Mouse (Mus musculus) ES-E14 (cell line): ENCODE data around the gene Nmt1. TPM values are rescaled to one million over a fixed set of nuclear protein-coding genes. Genes with fewer than 3 reads are reported as not detected.
A peak's percentile ranks its signal among the peaks of the same experiment; 100 is the strongest.

Experiments used
- DNase-seq: peaks from one replicate; pipeline ENCODE4 v3.0.0-alpha.2; 2013; ENCODE audit warnings: low read depth, low spot score
- H3K27ac ChIP-seq: 2 replicates; pipeline ENCODE4 v1.5.1; 2012; ENCODE audit warnings: low read depth, mild to moderate bottlenecking, low read length, moderate library complexity, mixed read lengths; ENCODE audit not compliant: poor library complexity, insufficient read depth, severe bottlenecking
- H3K36me3 ChIP-seq: 2 replicates; pipeline ENCODE4 v1.6.1; 2012; ENCODE audit warnings: mild to moderate bottlenecking, low read length, moderate library complexity, mixed read lengths; ENCODE audit not compliant: control insufficient read depth, poor library complexity, insufficient read depth, severe bottlenecking
- H3K4me1 ChIP-seq, 2 experiments: fragments of 150-350 bp in 1 of 2; sonication (generic) in 1 of 2; 2 replicates each; pipeline ENCODE4 v1.6.1; 2012; ENCODE audit warnings: low read length in 2 of 2, mild to moderate bottlenecking in 1 of 2, mixed read lengths in 1 of 2; ENCODE audit not compliant: control insufficient read depth in 2 of 2, insufficient read depth in 2 of 2, poor library complexity in 1 of 2
- H3K4me3 ChIP-seq, 2 experiments: fragments of 150-350 bp in 1 of 2; sonication (generic) in 1 of 2; 2 replicates each; pipeline ENCODE4 v1.5.1; 2012; ENCODE audit warnings: low read length in 2 of 2, low read depth in 1 of 2, mild to moderate bottlenecking in 1 of 2, mixed read lengths in 1 of 2; ENCODE audit not compliant: insufficient read depth in 1 of 2, poor library complexity in 1 of 2, severe bottlenecking in 1 of 2
- H3K9ac ChIP-seq: 2 replicates; pipeline ENCODE4 v1.6.1; 2012; ENCODE audit warnings: low read depth, mild to moderate bottlenecking, low read length, mixed read lengths; ENCODE audit not compliant: poor library complexity, insufficient read depth, severe bottlenecking
- H3K9me3 ChIP-seq: fragments of 150-350 bp; sonication (generic); 2 replicates; pipeline ENCODE4 v1.6.1; 2012; ENCODE audit warnings: low read depth, mild to moderate bottlenecking, low read length; ENCODE audit not compliant: control insufficient read depth, insufficient read depth
- CHD2 ChIP-seq: IDR thresholded peaks from 2 replicates; pipeline ENCODE4 v1.6.1; 2014; ENCODE audit warnings: mild to moderate bottlenecking, low read depth, low read length, inconsistent platforms
- HCFC1 ChIP-seq: IDR thresholded peaks from 2 replicates; pipeline ENCODE4 v1.6.1; 2012; ENCODE audit warnings: low read length, inconsistent platforms, borderline replicate concordance; ENCODE audit not compliant: insufficient read depth
- MAFK ChIP-seq: IDR thresholded peaks from 2 replicates; pipeline ENCODE4 v1.6.1; 2014; ENCODE audit warnings: mild to moderate bottlenecking, low read depth, low read length, inconsistent platforms; ENCODE audit not compliant: insufficient read depth
- ZC3H11A ChIP-seq: IDR thresholded peaks from 2 replicates; pipeline ENCODE4 v1.6.1; 2012; ENCODE audit warnings: low read depth, mild to moderate bottlenecking, inconsistent platforms, low read length, borderline replicate concordance
- ZNF384 ChIP-seq: IDR thresholded peaks from 2 replicates; pipeline ENCODE4 v1.6.1; 2012; ENCODE audit warnings: low read depth, low read length, inconsistent platforms
- in situ Hi-C, 2 experiments: fragments of 600-800 bp; cut with MboI; formaldehyde crosslinking; loops; one replicate each; pipeline ENCODE4 v1.15.1; 2025; ENCODE audit warnings: low sequenced_read_pairs in 2 of 2, inconsistent platforms in 1 of 2; ENCODE audit not compliant: unreplicated experiment in 2 of 2
- total RNA-seq: library from RNA; depleted of rRNA; stranded (reverse); fragments of 300-350 nt; gene quantifications from 2 replicates; pipeline ENCODE4 v1.2.3, GENCODE M21; 2012

Nmt1 gene
- total RNA-seq, 1 experiment: 61.0 TPM

DNA sequence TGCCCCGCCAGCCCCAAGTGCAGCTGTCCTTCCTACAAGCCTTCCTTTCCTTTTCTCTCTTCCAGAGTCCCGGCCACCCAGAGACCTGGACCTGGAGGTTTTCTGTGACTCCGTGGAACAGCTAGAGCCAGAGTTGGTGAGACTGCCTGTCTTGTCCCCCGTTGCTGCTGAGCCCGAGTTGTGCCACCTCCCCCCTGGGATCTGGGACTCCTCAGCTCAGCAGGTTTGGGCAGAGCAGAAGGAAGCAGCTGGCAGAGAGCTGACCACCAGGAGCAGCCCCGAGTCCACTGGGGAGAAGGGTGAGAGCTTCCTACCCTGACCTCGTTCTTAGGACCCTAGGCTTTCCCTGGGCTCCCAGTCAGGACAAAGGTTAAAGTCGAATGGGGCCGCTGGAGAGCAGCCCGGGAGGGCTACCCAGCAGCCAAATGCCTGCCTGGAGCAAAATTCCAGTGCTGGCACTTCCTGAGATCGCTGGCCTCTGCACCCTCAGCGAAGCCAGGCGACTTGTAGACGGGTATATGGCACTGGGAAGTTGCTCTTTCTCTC, 77.3 kb downstream of the Nmt1 start:
- Histone ChIP-seq H3K9ac (no peak overlapping the region), H3K9me3 (no peaks in the 10 kb centered on the region), H3K4me1 (peaks cover 0 to 25% of the 10 kb centered on the region in 2 experiments; a peak in 2 of 4 replicates), H3K27ac (no peak overlapping the region), H3K36me3 (no peaks in the 10 kb centered on the region), H3K4me3 (no peak overlapping the region)
- DNase-seq: no peak
- in situ Hi-C loops: no loop called here
- no peak for TF ChIP-seq ZC3H11A
- no peak for TF ChIP-seq HCFC1
- no peak for TF ChIP-seq ZNF384
- no peak for TF ChIP-seq MAFK

DNA sequence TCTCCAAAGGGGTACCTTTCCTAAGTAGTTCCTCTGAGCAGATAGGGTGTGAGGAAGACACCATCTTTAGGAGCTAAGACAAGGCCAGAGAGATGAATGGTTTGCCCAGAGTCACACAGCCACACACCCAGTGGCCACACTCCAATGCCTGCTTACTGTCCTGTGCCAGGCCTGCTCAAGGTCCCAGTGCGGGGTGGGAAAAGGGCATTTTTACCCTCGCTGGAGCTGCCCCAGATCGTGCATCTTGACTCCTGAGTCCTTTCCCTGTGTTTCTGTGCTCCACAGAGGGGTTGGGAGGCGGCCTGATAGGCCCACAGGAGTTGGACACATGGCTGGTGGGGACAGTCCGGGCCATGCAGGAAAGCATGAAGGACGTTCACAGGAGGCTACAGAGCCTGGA, 77.8 kb downstream of the Nmt1 start:
- no peak for TF ChIP-seq ZC3H11A
- TF ChIP-seq ZNF384: no peak
- no peak for TF ChIP-seq MAFK
- TF ChIP-seq CHD2: no peak
- no peak for TF ChIP-seq HCFC1
- Histone ChIP-seq H3K4me1 (peaks cover 0 to 26% of the 10 kb centered on the region in 2 experiments; a peak in 2 of 4 replicates), H3K9ac (0 out of 2 replicates have a peak overlapping the region, but pooled peaks have one; percentile 17), H3K36me3 (no peaks in the 10 kb centered on the region), H3K9me3 (no peaks in the 10 kb centered on the region), H3K4me3 (no peak overlapping the region), H3K27ac (no peak overlapping the region)
- no peak for DNase-seq
- in situ Hi-C loops: no loop called here

DNA sequence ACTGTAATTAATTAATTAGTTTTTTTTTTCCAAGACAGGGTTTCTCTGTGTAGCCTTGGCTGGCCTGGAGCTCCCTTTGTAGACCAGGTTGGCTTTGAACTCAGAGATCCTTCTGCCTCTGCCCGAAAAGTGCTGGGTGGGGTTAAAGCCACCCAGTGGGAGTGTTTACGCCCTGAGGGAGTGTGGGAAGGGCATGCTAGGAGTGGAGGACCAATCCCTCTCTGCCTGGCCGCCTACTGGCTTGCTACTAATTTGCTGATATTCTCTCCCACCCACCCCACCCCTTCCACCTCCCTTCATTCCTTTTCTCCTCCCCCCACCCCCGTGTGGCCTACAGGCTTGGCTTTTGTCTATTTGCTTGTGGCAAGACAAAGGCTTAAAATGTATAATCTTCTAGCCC, 78.4 kb downstream of the Nmt1 start:
- Histone ChIP-seq H3K27ac (no peak overlapping the region), H3K36me3 (no peaks in the 10 kb centered on the region), H3K9me3 (no peaks in the 10 kb centered on the region), H3K4me1 (peaks cover 0 to 26% of the 10 kb centered on the region in 2 experiments; a peak in 3 of 4 replicates), H3K9ac (no peak overlapping the region; the same call in 1 of the 2 replicates), H3K4me3 (no peak overlapping the region)
- TF ChIP-seq ZNF384: no peak
- no peak for TF ChIP-seq ZC3H11A
- TF ChIP-seq MAFK: no peak
- no peak for TF ChIP-seq CHD2
- no peak for TF ChIP-seq HCFC1
- in situ Hi-C loops: no loop called here
- peak; percentile 81 for DNase-seq

DNA sequence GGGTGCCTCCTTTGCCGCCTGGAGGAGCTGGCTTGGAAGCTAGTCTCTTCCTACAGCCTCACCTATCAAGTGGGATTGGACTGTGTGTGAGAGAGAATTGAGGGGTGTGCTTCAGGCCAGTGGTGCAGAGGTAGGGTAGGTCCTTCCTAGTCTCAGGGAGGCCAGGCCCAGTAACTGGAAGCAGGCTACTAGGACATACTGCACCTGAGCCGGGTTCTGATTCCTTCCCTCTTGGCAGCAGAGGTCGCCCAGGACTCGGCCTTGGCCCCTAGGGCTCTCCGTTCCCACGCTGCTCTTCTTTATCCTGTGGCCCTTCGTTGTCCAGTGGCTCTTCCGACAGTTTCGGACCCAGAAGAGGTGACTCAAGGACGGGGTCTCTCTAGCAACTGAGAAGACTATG, 83.3 kb downstream of the Nmt1 start:
- peaks cover 2 to 10% of the 10 kb centered on the region in 2 experiments; a peak in 3 of 4 replicates for H3K4me1 ChIP-seq
- H3K9me3 ChIP-seq: no peaks in the 10 kb centered on the region
- in situ Hi-C loops: no loop called here
- peak overlapping the region; percentile 71 for H3K9ac ChIP-seq
- TF ChIP-seq ZC3H11A (no peak), ZNF384 (no peak), MAFK (no peak), CHD2 (no peak), HCFC1 (no peak)
- peak overlapping the region; percentile 82 for H3K27ac ChIP-seq
- DNase-seq: no peak
- peak overlapping the region; percentile 52 to 59 for H3K4me3 ChIP-seq
- H3K36me3 ChIP-seq: no peaks in the 10 kb centered on the region
